Mouse (Mus musculus) neural tube, embryonic 12.5 days (tissue): ENCODE measurements around the gene Stambp. TPM values are rescaled to one million over a fixed set of nuclear protein-coding genes. Genes with fewer than 3 reads are reported as not detected.

Experiments used
- ATAC-seq: fragments of 200-750 bp; cut with Nextera tagmentation; 2 replicates; pipeline ENCODE4 v1.8.0; 2017; ENCODE audit warnings: low read depth, mild to moderate bottlenecking, moderate TSS enrichment, moderate library complexity; ENCODE audit not compliant: low FRiP score
- H3K27ac ChIP-seq: fragments of 300-500 bp; sonication (generic); 2 replicates; pipeline ENCODE4 v1.5.1; 2016
- H3K27me3 ChIP-seq: fragments of 300-500 bp; sonication (generic); replicated peaks from 2 replicates; pipeline ENCODE4 v1.6.1; 2016; ENCODE audit warnings: mild to moderate bottlenecking
- H3K36me3 ChIP-seq: fragments of 300-500 bp; sonication (generic); 2 replicates; pipeline ENCODE4 v1.6.1; 2016; ENCODE audit warnings: mild to moderate bottlenecking
- H3K4me1 ChIP-seq: fragments of 300-500 bp; sonication (generic); 2 replicates; pipeline ENCODE4 v1.6.1; 2016
- H3K4me2 ChIP-seq: fragments of 300-500 bp; sonication (generic); replicated peaks from 2 replicates; pipeline ENCODE4 v1.6.1; 2016; ENCODE audit warnings: mild to moderate bottlenecking
- H3K4me3 ChIP-seq: fragments of 300-500 bp; sonication (generic); 2 replicates; pipeline ENCODE4 v1.5.1; 2016
- H3K9ac ChIP-seq: fragments of 300-500 bp; sonication (generic); 2 replicates; pipeline ENCODE4 v1.6.1; 2016; ENCODE audit warnings: mild to moderate bottlenecking
- H3K9me3 ChIP-seq: fragments of 300-500 bp; sonication (generic); 2 replicates; pipeline ENCODE4 v1.6.1; 2016; ENCODE audit warnings: mild to moderate bottlenecking
- WGBS: fragments of 180-500 bp; shearing (Covaris S2); methylation state at CpG from one replicate; pipeline ENCODE4 v1.1.7; 2016; 5-methylcytosine and 5-hydroxymethylcytosine counted together
- polyA plus RNA-seq: library from polyadenylated mRNA; unstranded; fragments of >200 nt; fragmentation: Nextera tagmentation; extraction: Ambion mirVana; gene quantifications from 2 replicates; pipeline ENCODE4 v1.2.1, GENCODE M21; 2016

The Stambp gene
- polyA plus RNA-seq, 1 experiment from 2014 or later: 34.4 TPM

GRCm38 (mm10) chr6:83510210-83510609 is 62.3 kb downstream of the Stambp start:
- H3K36me3 ChIP-seq: no peaks in the 10 kb centered on the region
- H3K4me1 ChIP-seq: peaks cover 10% of the 10 kb centered on the region
- no peak overlapping the region for H3K4me2 ChIP-seq
- H3K9me3 ChIP-seq: no peaks in the 10 kb centered on the region
- ATAC-seq: no peak
- WGBS: 73% methylated on average over 2 of the region's 2 CpGs
- no peak overlapping the region for H3K4me3 ChIP-seq
- H3K27me3 ChIP-seq: no peaks in the 10 kb centered on the region
- H3K9ac ChIP-seq: no peak overlapping the region
- H3K27ac ChIP-seq: no peak overlapping the region

GRCm38 (mm10) chr6:83509442-83509841 is 63.1 kb downstream of the Stambp start:
- ATAC-seq: no peak
- Histone ChIP-seq H3K27me3 (no peaks in the 10 kb centered on the region), H3K4me1 (peaks cover 10% of the 10 kb centered on the region), H3K36me3 (no peaks in the 10 kb centered on the region), H3K4me3 (no peak overlapping the region), H3K9ac (no peak overlapping the region), H3K27ac (no peak overlapping the region), H3K4me2 (no peak overlapping the region), H3K9me3 (no peaks in the 10 kb centered on the region)
- WGBS: 51% methylated on average over 8 of the region's 8 CpGs

GRCm38 (mm10) chr6:83507168-83507546 is 65.4 kb downstream of the Stambp start:
- no peaks in the 10 kb centered on the region for H3K36me3 ChIP-seq
- H3K4me2 ChIP-seq: peak overlapping the region; percentile 79
- H3K4me1 ChIP-seq: peaks cover 10% of the 10 kb centered on the region
- H3K9me3 ChIP-seq: no peaks in the 10 kb centered on the region
- 38% methylated on average over 6 of the region's 6 CpGs for WGBS
- ATAC-seq: no peak
- peak overlapping the region; percentile 47 for H3K9ac ChIP-seq
- H3K27me3 ChIP-seq: no peaks in the 10 kb centered on the region
- peak overlapping the region; percentile 85 for H3K4me3 ChIP-seq
- H3K27ac ChIP-seq: peak overlapping the region; percentile 92; the same call in 1 of the 2 replicates

GRCm38 (mm10) chr6:83506258-83507167 is 66.0 kb downstream of the Stambp start, which contains the start of gene Dguok:
Dguok (minus strand) TSS chr6:83506969.
- WGBS: under 1% methylated on average over 54 of the region's 54 CpGs
- peak; percentile 100 for ATAC-seq
- peaks cover 10% of the 10 kb centered on the region for H3K4me1 ChIP-seq
- no peaks in the 10 kb centered on the region for H3K9me3 ChIP-seq
- H3K27ac ChIP-seq: peak within 1 kb of the TSS; percentile 92
- peak within 1 kb of the TSS; percentile 85 for H3K4me3 ChIP-seq
- peak within 1 kb of the TSS; percentile 77 for H3K9ac ChIP-seq
- H3K4me2 ChIP-seq: peak within 1 kb of the TSS; percentile 79
- no peaks in the 10 kb centered on the region for H3K36me3 ChIP-seq
- H3K27me3 ChIP-seq: no peaks in the 10 kb centered on the region

- no peak overlapping the region for H3K4me3 ChIP-seq
- no peak for ATAC-seq
- H3K9ac ChIP-seq: no peak overlapping the region
- no peaks in the 10 kb centered on the region for H3K27me3 ChIP-seq
- H3K9me3 ChIP-seq: 0 out of 2 replicates have a peak, but pooled peaks cover under 1% of the 10 kb centered on the region
- peaks cover under 1% of the 10 kb centered on the region; the same call in 1 of the 2 replicates for H3K36me3 ChIP-seq
- no peak overlapping the region for H3K27ac ChIP-seq
- H3K4me2 ChIP-seq: peak overlapping the region; percentile 79
- peaks cover 10% of the 10 kb centered on the region for H3K4me1 ChIP-seq
- 90% methylated on average over 4 of the region's 4 CpGs for WGBS
Measured at GRCm38 (mm10) chr6:83505554-83505953, 67.0 kb downstream of the Stambp start.

GRCm38 (mm10) chr6:83503361-83503760 is 69.2 kb downstream of the Stambp start:
- H3K4me3 ChIP-seq: no peak overlapping the region
- no peak for ATAC-seq
- no peaks in the 10 kb centered on the region for H3K27me3 ChIP-seq
- 90% methylated on average over 3 of the region's 3 CpGs for WGBS
- peaks cover 10% of the 10 kb centered on the region; the same call in 1 of the 2 replicates for H3K36me3 ChIP-seq
- H3K4me2 ChIP-seq: no peak overlapping the region
- H3K4me1 ChIP-seq: peaks cover 10% of the 10 kb centered on the region
- 0 out of 2 replicates have a peak, but pooled peaks cover 3% of the 10 kb centered on the region for H3K9me3 ChIP-seq
- no peak overlapping the region for H3K9ac ChIP-seq
- no peak overlapping the region for H3K27ac ChIP-seq

GRCm38 (mm10) chr6:83502656-83503055 is 69.9 kb downstream of the Stambp start:
- Histone ChIP-seq H3K27me3 (no peaks in the 10 kb centered on the region), H3K4me1 (peaks cover 10% of the 10 kb centered on the region), H3K4me3 (no peak overlapping the region), H3K9ac (no peak overlapping the region), H3K36me3 (peaks cover 10% of the 10 kb centered on the region; the same call in 1 of the 2 replicates), H3K4me2 (no peak overlapping the region), H3K27ac (no peak overlapping the region), H3K9me3 (0 out of 2 replicates have a peak, but pooled peaks cover 3% of the 10 kb centered on the region)
- 89% methylated on average over 3 of the region's 3 CpGs for WGBS
- no peak for ATAC-seq

GRCm38 (mm10) chr6:83501524-83502310 is 70.8 kb downstream of the Stambp start:
- no peak overlapping the region for H3K27ac ChIP-seq
- 72% methylated on average over 9 of the region's 9 CpGs for WGBS
- peaks cover 6% of the 10 kb centered on the region for H3K4me1 ChIP-seq
- H3K4me3 ChIP-seq: no peak overlapping the region
- no peaks in the 10 kb centered on the region for H3K27me3 ChIP-seq
- 0 out of 2 replicates have a peak, but pooled peaks cover 3% of the 10 kb centered on the region for H3K9me3 ChIP-seq
- no peak overlapping the region for H3K9ac ChIP-seq
- peaks cover 11% of the 10 kb centered on the region; the same call in 1 of the 2 replicates for H3K36me3 ChIP-seq
- no peak overlapping the region for H3K4me2 ChIP-seq
- no peak for ATAC-seq

- H3K4me1 ChIP-seq: 0 out of 2 replicates have a peak, but pooled peaks cover under 1% of the 10 kb centered on the region
- H3K27me3 ChIP-seq: no peaks in the 10 kb centered on the region
- 0 out of 2 replicates have a peak, but pooled peaks cover 3% of the 10 kb centered on the region for H3K9me3 ChIP-seq
- peaks cover 17% of the 10 kb centered on the region; the same call in 1 of the 2 replicates for H3K36me3 ChIP-seq
- ATAC-seq: no peak
- H3K9ac ChIP-seq: no peak overlapping the region
- WGBS: 64% methylated on average over 3 of the region's 3 CpGs
- no peak overlapping the region for H3K4me2 ChIP-seq
- H3K27ac ChIP-seq: no peak overlapping the region
- no peak overlapping the region for H3K4me3 ChIP-seq
Measured at GRCm38 (mm10) chr6:83500462-83500861, 72.1 kb downstream of the Stambp start.

- H3K4me2 ChIP-seq: no peak overlapping the region
- H3K36me3 ChIP-seq: peaks cover 17% of the 10 kb centered on the region; the same call in 1 of the 2 replicates
- ATAC-seq: no peak
- 0 out of 2 replicates have a peak, but pooled peaks cover 3% of the 10 kb centered on the region for H3K9me3 ChIP-seq
- H3K9ac ChIP-seq: no peak overlapping the region
- H3K27me3 ChIP-seq: no peaks in the 10 kb centered on the region
- no peaks in the 10 kb centered on the region for H3K4me1 ChIP-seq
- no peak overlapping the region for H3K4me3 ChIP-seq
- H3K27ac ChIP-seq: no peak overlapping the region
- 89% methylated on average over 10 of the region's 10 CpGs for WGBS
Measured at GRCm38 (mm10) chr6:83499078-83499477, 73.5 kb downstream of the Stambp start.

- H3K4me2 ChIP-seq: no peak overlapping the region
- no peaks in the 10 kb centered on the region for H3K4me1 ChIP-seq
- H3K4me3 ChIP-seq: no peak overlapping the region
- H3K9ac ChIP-seq: no peak overlapping the region
- 0 out of 2 replicates have a peak, but pooled peaks cover 3% of the 10 kb centered on the region for H3K9me3 ChIP-seq
- no peaks in the 10 kb centered on the region for H3K27me3 ChIP-seq
- no peak for ATAC-seq
- no peak overlapping the region for H3K27ac ChIP-seq
- WGBS: 89% methylated on average over 22 of the region's 22 CpGs
- H3K36me3 ChIP-seq: peaks cover 28% of the 10 kb centered on the region
Measured at GRCm38 (mm10) chr6:83496753-83497710, 75.5 kb downstream of the Stambp start.
